Mouse (Mus musculus) adrenal gland, postnatal 25 days (tissue): ENCODE measurements around the gene Cobl. TPM values are rescaled to one million over a fixed set of nuclear protein-coding genes. Genes with fewer than 3 reads are reported as not detected.

Experiments used
- DNase-seq: peaks from one replicate; pipeline ENCODE4 v3.0.0; 2021; ENCODE audit warnings: mixed read lengths
- total RNA-seq: library from RNA; stranded (reverse); gene quantifications from 2 replicates; pipeline ENCODE4 v1.2.3, GENCODE M21; 2021

Cobl gene
- total RNA-seq, 1 experiment from 2014 or later = 2.2 TPM

GRCm38 (mm10) chr11:12309423-12310023, 155.2 kb downstream of the Cobl start:
- no peak for DNase-seq

DNA sequence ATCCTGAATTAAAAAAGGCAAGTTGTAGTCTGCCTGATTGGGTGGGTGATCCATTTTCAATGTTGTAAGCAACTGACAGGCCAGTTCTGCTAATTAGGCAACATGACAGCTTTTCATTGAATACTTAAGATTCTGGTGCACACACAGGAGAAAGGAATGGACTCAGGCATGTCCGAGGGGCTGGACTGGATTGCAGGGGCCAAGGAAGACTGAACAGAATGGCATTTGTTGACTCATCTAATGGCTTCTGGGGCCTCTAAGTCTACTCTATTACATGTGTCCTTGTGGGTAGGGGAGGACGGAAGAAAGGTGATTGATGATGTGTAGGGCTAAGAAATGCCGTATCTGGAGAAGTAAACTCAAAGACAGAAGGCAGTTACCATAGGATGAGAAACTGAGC, 159.9 kb downstream of the Cobl start:
- DNase-seq = no peak

GRCm38 (mm10) chr11:12299701-12300446, 164.9 kb downstream of the Cobl start:
- no peak for DNase-seq

DNA sequence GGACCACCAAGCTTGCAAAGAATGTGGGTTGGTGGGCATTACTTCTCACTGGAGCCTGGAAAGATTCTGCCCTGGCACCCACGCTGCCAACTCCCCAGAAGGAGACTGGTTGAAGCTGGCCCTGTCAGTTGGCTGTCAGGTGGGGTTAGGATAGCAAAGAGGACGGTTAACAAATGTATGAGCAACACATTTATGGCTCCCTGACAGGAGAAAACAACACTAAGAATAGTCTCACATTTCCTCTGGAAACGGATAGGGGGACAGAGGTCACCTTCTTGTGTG, 173.2 kb downstream of the Cobl start:
- DNase-seq = no peak

- peak; percentile 59 for DNase-seq
Measured at GRCm38 (mm10) chr11:12290911-12291653, 173.7 kb downstream of the Cobl start.

- no peak for DNase-seq
Measured at GRCm38 (mm10) chr11:12285319-12286021, 179.3 kb downstream of the Cobl start.

- DNase-seq = no peak
Measured at GRCm38 (mm10) chr11:12280711-12281110, 184.0 kb downstream of the Cobl start.

GRCm38 (mm10) chr11:12274276-12274675, 190.5 kb downstream of the Cobl start:
- DNase-seq = no peak

DNA sequence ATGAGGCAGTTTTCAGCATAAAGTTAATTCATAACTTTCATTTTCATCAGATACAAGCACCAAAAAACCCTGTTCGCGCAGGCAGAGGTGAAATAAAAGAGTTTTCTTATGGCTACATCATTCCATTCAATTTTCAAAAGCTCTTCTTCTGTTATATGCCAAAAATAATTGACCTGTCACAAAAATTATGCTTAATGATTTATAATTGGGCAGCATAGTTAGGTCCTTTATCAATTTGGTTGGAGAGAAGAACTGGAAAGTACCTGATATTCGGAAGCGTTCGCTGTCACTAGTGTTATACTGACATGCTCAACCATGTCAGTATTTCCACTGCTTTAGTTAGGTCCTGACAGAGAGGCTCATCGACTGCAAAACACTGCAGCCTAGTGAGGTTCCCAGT, 191.0 kb downstream of the Cobl start:
- no peak for DNase-seq

DNA sequence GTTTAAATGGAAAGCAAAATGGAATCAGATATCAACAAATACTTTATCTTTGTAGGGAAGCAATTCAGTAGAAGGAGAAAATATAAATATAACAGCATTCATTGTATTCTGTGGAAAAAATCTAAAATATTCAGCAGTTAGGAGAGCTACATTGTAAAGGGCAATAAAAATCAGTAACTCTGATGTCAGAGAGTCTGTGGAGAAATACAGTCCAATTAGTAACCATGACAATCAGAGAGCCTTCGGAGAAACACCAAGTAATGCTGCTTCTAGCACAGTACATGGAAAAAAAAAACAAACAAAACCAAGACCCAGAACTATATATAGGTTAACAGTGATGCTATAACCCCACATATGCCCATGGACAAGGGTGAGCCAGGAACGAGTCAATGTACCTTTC, 206.3 kb downstream of the Cobl start:
- no peak for DNase-seq

DNA sequence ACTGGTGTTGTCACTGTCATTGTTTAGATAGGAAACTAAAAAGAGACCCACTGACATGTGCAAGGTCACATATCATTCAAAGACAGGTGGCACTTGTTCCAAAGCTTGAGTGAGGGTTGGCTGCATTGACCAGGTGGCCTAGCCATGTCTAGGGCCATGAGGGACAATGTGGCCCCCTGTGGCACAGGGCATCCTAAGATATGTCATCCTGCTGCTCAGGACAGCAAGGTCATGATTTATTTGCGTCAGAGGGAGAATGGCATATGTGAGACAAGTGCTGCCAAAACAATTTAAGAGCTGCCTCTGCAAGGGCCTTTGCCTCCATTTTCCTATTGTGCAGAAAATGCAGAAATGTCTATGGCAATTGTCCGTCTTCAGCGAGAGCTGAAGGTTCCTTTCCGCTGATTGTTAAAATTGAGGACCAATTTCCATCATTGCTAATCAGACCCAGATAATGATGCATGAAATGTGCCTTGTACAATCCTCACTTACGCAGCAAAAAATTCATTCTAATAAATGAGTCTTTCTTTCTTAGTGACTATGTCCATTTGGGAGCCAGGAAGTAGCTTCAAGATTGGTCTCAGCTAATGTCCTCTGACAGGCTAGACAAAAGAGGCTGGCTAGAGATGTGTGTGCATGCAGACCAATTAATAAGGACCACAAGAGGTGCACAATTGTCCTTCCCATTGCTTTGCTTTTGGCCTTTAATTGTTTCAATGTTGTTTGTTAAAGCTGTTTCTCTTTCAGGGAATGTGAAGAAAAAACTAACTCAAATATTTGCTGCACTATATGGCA, 207.2 kb downstream of the Cobl start:
- no peak for DNase-seq

GRCm38 (mm10) chr11:12245327-12245915, 219.3 kb downstream of the Cobl start:
- DNase-seq = no peak

DNA sequence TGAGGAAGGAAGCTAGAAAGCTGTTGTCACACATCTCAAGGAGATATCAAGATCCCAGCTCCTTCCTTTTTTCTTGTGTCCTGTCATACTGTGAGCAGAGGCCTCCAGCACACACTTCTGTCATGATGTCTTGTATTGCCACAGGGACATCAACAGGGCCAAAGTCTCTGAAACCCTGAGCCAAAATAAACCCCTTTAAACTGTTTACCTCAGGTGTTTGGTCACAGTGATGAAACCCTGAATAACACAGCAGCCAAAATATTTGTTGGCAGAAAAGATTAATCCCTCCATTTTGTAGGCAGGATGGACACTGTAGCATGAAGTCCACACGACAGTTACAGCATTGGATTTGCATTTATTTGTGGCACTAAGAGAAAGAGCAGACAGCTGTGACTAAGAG, 228.4 kb downstream of the Cobl start:
- no peak for DNase-seq

DNA sequence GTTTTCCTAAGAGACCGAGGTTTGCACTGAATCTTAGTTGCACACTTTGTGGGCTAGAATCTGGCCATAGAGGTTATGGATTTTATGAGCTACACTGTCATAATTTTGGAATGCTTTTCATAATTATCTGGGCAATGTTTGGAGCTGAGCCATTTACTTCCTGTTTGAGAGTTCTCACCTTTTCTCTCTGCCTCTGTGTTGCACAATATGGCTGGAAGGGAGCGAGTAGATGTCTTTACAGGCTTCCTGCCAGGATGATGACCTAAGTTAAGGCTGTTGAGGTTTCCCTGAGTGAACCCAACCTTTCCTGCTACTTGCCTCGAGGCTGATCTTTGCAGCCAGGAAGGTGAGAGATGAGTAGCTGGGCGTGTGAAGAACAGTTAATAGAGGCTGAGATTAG, 229.9 kb downstream of the Cobl start:
- no peak for DNase-seq

DNA sequence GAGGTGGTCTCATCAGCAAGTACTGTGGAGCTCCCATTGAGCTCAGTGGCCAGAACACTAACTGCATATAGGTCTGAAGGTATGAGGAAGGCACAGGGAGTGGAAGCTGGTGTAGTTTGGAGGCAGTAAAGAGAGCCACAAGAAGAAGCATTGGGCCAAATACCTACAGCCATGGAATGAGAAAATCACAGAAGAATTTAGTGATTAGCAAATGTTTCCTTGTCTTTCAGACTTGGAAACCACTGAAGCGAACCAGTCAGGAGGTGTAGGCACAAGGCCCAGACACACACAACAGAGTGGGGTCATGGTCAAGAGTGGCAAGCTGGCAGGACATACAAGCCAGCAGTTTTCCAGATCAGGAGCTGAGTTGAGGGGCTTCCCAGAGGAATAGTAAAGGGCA, 230.6 kb downstream of the Cobl start:
- DNase-seq = no peak

DNA sequence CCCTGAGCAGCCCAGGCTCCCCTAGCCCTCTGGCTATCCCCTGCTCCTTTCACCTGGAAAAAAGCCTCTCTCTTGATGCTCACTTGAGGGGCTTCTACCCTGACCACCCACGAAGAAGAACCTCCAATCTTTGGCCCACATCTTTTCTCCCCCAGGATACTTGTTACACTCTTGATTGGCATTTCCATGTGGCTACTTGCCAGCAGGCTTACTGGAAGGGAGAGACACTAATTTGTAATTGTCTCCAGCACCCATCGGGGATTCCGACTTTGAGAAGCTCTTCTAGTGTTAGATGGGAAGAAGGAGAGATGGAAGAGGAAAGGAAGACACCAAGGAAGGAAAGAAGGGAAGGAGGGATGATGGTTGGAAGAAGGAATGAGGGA, 232.0 kb downstream of the Cobl start:
- DNase-seq = no peak

DNA sequence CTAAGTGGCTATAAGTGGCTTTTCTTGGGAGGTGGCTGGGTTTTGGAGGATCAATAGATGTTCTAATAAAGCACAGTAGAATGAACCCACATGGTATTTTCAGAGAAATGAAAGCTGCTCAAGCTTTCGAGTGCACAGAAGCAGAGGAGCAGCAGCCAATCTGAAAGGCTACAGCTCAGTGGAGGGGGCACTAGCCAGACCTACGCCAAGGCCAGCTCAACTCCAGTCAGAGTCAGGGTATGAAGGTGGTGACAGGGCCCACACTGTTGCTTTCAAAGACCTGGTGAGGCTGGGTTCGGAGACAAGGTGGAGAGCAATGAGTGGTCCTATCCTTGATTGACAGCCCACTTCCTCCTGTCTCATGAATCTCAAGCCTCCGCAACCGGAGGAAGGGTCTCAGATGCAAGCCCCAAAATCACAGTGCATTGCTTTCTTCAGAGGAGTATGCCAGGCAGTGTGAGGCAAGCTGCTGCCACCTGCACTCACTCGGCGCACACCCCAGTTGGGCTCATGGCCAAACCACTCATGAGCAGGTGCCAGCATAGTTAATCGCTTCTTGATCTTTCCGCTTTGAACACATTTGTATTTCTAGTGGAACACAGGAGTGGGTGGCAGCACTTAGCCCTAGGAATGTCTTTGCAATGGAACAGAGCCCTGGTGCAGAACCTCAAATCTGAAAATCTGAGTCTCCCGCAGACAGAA, 232.6 kb downstream of the Cobl start:
- peak; percentile 6 for DNase-seq

DNA sequence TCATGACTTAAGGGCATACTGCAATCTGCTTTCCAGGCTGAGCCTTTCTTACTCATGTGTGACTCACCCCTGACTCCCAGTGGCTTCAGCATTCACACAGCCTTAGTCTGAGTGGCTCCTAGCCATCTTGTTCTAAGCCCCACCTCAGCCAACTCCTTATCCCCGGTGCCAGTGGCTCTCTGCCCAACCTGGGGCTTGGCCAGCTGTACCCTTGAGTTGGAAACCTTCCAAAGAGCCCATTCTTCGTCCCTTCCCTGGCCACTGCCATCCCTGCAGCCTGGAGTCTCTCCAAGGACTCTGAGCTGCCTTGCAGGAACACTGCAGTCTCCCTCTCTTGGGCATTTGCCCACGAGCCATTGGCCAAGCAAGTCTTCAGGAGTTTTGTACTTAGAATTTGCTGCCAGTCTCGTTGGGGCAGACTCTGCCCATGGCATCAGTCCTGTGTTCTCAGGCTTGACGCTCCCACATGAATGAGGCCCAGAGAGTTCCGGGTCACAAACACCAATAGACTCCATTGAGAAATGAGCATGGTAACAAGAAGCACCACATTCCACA, 233.2 kb downstream of the Cobl start:
- peak; percentile 62 for DNase-seq

DNA sequence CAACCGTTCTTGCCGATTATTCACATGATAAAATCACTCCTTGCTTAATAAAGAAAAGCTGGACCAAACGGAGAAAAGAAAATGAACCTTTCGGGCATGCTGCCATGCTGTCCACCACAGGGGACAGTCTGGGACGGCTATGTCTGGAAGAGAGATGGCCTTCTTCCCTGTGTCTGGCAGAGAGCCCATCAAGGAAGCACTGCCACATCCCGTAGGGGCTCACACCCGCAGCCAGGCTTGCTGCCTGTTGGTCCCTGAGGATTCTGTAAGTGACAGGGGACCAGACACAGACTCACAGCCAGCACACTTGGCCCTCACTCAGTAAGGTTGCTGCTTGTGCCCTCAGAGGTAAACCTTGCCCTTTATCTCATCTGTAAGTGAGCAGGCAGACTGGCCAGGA, 235.3 kb downstream of the Cobl start:
- peak; percentile 31 for DNase-seq

DNA sequence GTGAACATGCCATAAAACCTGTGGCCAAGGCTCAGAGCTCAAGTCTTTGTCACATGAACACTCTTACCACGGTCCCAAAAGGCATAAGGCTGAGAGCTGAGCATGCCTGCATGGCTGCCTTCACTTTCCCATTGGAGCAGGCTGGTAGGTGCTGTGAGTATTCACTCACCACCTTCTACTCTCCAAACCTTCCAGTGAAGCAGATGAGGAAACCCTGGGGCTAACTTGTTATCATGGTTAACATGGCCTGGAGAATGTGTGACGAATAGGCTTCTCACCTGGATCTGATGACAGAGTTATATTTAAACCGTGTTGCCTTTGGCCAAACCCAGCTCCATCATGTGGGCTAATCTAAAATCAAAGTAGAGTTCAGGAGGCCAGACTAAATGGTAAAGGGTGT, 237.4 kb downstream of the Cobl start:
- DNase-seq = no peak
